Mouse (Mus musculus): ENCODE results near the gene Abl2. TPM values are rescaled to one million over a fixed set of nuclear protein-coding genes. Genes with fewer than 3 reads are reported as not detected.

The Abl2 gene
- total and polyA plus RNA-seq, 3 experiments = 4.7 to 25.7 (median 22.1) TPM

GRCm38 (mm10) chr1:156669208-156669983 is 110.8 kb downstream of the Abl2 start:
- 68% methylated on average over 11 of the region's 11 CpGs for WGBS
- no peaks in the 10 kb centered on the region for H3K79me2 ChIP-seq (replicated peaks; ENCODE audit: control insufficient read depth, insufficient read depth, low read length)
- H3K36me3 ChIP-seq (ENCODE audit: control insufficient read depth, insufficient read depth, low read length) = no peaks in the 10 kb centered on the region
- H3K27me3 ChIP-seq (ENCODE audit: control insufficient read depth, insufficient read depth, low read length) = no peaks in the 10 kb centered on the region
- DNase-seq = no peak
- TF ChIP-seq EP300 (IDR thresholded peaks at IDR 0.05; ENCODE audit: insufficient read depth, low read depth, low read length) (no peak), CTCF (IDR thresholded peaks at IDR 0.05) (no peak), POLR2A (IDR thresholded peaks at IDR 0.05; ENCODE audit: insufficient read depth, low read depth, low read length) (no peak)
- H3K27ac ChIP-seq = no peak overlapping the region
- intact Hi-C loops (cut with DNase I) = no loop called here
- no peak overlapping the region for H3K9ac ChIP-seq (ENCODE audit: low read depth, low read length)
- peaks cover 4% of the 10 kb centered on the region for H3K4me1 ChIP-seq (ENCODE audit: control insufficient read depth, insufficient read depth, low read length)
- no peak overlapping the region for H3K4me3 ChIP-seq

- no peak for DNase-seq
- no peaks in the 10 kb centered on the region for H3K79me2 ChIP-seq (replicated peaks; ENCODE audit: control insufficient read depth, insufficient read depth, low read length)
- H3K27ac ChIP-seq = no peak overlapping the region
- TF ChIP-seq EP300 (IDR thresholded peaks at IDR 0.05; ENCODE audit: insufficient read depth, low read depth, low read length) = no peak
- no peak overlapping the region for H3K4me3 ChIP-seq
- no peaks in the 10 kb centered on the region for H3K36me3 ChIP-seq (ENCODE audit: control insufficient read depth, insufficient read depth, low read length)
- intact Hi-C loops (cut with DNase I) = loop anchor here (2.0 kb wide), 1 partner anchor 15 kb away; no protein-coding TSS in a partner anchor
- WGBS = 91% methylated on average over 3 of the region's 3 CpGs
- H3K27me3 ChIP-seq (ENCODE audit: control insufficient read depth, insufficient read depth, low read length) = no peaks in the 10 kb centered on the region
- peaks cover 4% of the 10 kb centered on the region for H3K4me1 ChIP-seq (ENCODE audit: control insufficient read depth, insufficient read depth, low read length)
- no peak overlapping the region for H3K9ac ChIP-seq (ENCODE audit: low read depth, low read length)
These were observed 113.3 kb downstream of the Abl2 start for GRCm38 (mm10) chr1:156671921-156672320.

GRCm38 (mm10) chr1:156672720-156673475 is 114.3 kb downstream of the Abl2 start:
- TF ChIP-seq EP300 (IDR thresholded peaks at IDR 0.05; ENCODE audit: insufficient read depth, low read depth, low read length) = no peak
- TF ChIP-seq POLR2A (IDR thresholded peaks at IDR 0.05; ENCODE audit: insufficient read depth, low read depth, low read length) = no peak
- TF ChIP-seq CTCF (IDR thresholded peaks at IDR 0.05) = no peak
- WGBS = 24% methylated on average over 14 of the region's 14 CpGs
- H3K4me3 ChIP-seq = peak overlapping the region; percentile 74
- intact Hi-C loops (cut with DNase I) = loop anchor here (2.0 kb wide), 1 partner anchor 16 kb away; no protein-coding TSS in a partner anchor
- peak in 1 of 2 experiments; percentile 21 for DNase-seq
- no peaks in the 10 kb centered on the region for H3K27me3 ChIP-seq (ENCODE audit: control insufficient read depth, insufficient read depth, low read length)
- no peaks in the 10 kb centered on the region for H3K79me2 ChIP-seq (replicated peaks; ENCODE audit: control insufficient read depth, insufficient read depth, low read length)
- H3K4me1 ChIP-seq (ENCODE audit: control insufficient read depth, insufficient read depth, low read length) = peaks cover 4% of the 10 kb centered on the region
- no peaks in the 10 kb centered on the region for H3K36me3 ChIP-seq (ENCODE audit: control insufficient read depth, insufficient read depth, low read length)
- H3K27ac ChIP-seq = peak overlapping the region; percentile 88
- peak overlapping the region; percentile 77 for H3K9ac ChIP-seq (ENCODE audit: low read depth, low read length)

GRCm38 (mm10) chr1:156673476-156674194 is 115.0 kb downstream of the Abl2 start:
- Histone ChIP-seq H3K4me3 (peak overlapping the region; percentile 74), H3K4me1 (ENCODE audit: control insufficient read depth, insufficient read depth, low read length) (peaks cover 4% of the 10 kb centered on the region), H3K27ac (peak overlapping the region; percentile 88), H3K9ac (ENCODE audit: low read depth, low read length) (peak overlapping the region; percentile 77), H3K79me2 (replicated peaks; ENCODE audit: control insufficient read depth, insufficient read depth, low read length) (no peaks in the 10 kb centered on the region), H3K27me3 (ENCODE audit: control insufficient read depth, insufficient read depth, low read length) (no peaks in the 10 kb centered on the region), H3K36me3 (ENCODE audit: control insufficient read depth, insufficient read depth, low read length) (no peaks in the 10 kb centered on the region)
- intact Hi-C loops (cut with DNase I) = loop anchor here (2.0 kb wide), 1 partner anchor 17 kb away; no protein-coding TSS in a partner anchor
- peak; percentile 60 to 65 for DNase-seq
- WGBS = under 1% methylated on average over 29 of the region's 29 CpGs
- no peak for TF ChIP-seq EP300 (IDR thresholded peaks at IDR 0.05; ENCODE audit: insufficient read depth, low read depth, low read length)
- no peak for TF ChIP-seq POLR2A (IDR thresholded peaks at IDR 0.05; ENCODE audit: insufficient read depth, low read depth, low read length)
- no peak for TF ChIP-seq CTCF (IDR thresholded peaks at IDR 0.05)

GRCm38 (mm10) chr1:156674195-156675000 is 115.8 kb downstream of the Abl2 start, which contains the start of gene Tor3a:
Tor3a (minus strand) TSS chr1:156674356.
- Histone ChIP-seq H3K9ac (ENCODE audit: low read depth, low read length) (peak within 1 kb of the TSS; percentile 77), H3K4me1 (ENCODE audit: control insufficient read depth, insufficient read depth, low read length) (peaks cover 4% of the 10 kb centered on the region), H3K27ac (peak within 1 kb of the TSS; percentile 88), H3K79me2 (replicated peaks; ENCODE audit: control insufficient read depth, insufficient read depth, low read length) (no peaks in the 10 kb centered on the region), H3K36me3 (ENCODE audit: control insufficient read depth, insufficient read depth, low read length) (no peaks in the 10 kb centered on the region), H3K27me3 (ENCODE audit: control insufficient read depth, insufficient read depth, low read length) (no peaks in the 10 kb centered on the region), H3K4me3 (peak within 1 kb of the TSS; percentile 74)
- peak; percentile 89 to 93 for DNase-seq
- WGBS = 4% methylated on average over 37 of the region's 37 CpGs
- intact Hi-C loops (cut with DNase I) = no loop called here
- TF ChIP-seq EP300 (IDR thresholded peaks at IDR 0.05; ENCODE audit: insufficient read depth, low read depth, low read length) (no peak), POLR2A (IDR thresholded peaks at IDR 0.05; ENCODE audit: insufficient read depth, low read depth, low read length) (peak; percentile 63)

All from heart, adult 2 months (tissue).